Mouse (Mus musculus) hindbrain, postnatal 0 days (tissue): Measurements from ENCODE around the gene Flii. TPM values are rescaled to one million over a fixed set of nuclear protein-coding genes. Genes with fewer than 3 reads are reported as not detected.

Experiments used
- ATAC-seq: fragments of 200-750 bp; cut with Nextera tagmentation; 2 replicates; pipeline ENCODE4 v1.8.0; 2017; ENCODE audit warnings: mild to moderate bottlenecking, moderate TSS enrichment, moderate library complexity
- DNase-seq: peaks from one replicate; pipeline ENCODE4 v3.0.0-alpha.2; 2015; ENCODE audit warnings: low spot score
- H3K27ac ChIP-seq: fragments of 300-500 bp; sonication (generic); 2 replicates; pipeline ENCODE4 v1.5.1; 2014; ENCODE audit warnings: mild to moderate bottlenecking
- H3K27me3 ChIP-seq: fragments of 300-500 bp; sonication (generic); 2 replicates; pipeline ENCODE4 v1.6.1; 2014; ENCODE audit warnings: low read length, mixed read lengths; ENCODE audit not compliant: insufficient read depth
- H3K36me3 ChIP-seq: fragments of 300-500 bp; sonication (generic); 2 replicates; pipeline ENCODE4 v1.6.1; 2014; ENCODE audit warnings: low read length, mixed read lengths; ENCODE audit not compliant: insufficient read depth
- H3K4me1 ChIP-seq: fragments of 300-500 bp; sonication (generic); 2 replicates; pipeline ENCODE4 v1.6.1; 2014; ENCODE audit warnings: antibody characterized with exemption, low read length, mixed read lengths; ENCODE audit not compliant: insufficient read depth
- H3K4me2 ChIP-seq: fragments of 300-500 bp; sonication (generic); 2 replicates; pipeline ENCODE4 v1.6.1; 2014; ENCODE audit warnings: low read depth, mild to moderate bottlenecking, low read length, moderate library complexity, mixed read lengths
- H3K4me3 ChIP-seq: fragments of 300-500 bp; sonication (generic); 2 replicates; pipeline ENCODE4 v1.5.1; 2014; ENCODE audit warnings: low read length
- H3K9ac ChIP-seq: fragments of 300-500 bp; sonication (generic); replicated peaks from 2 replicates; pipeline ENCODE4 v1.6.1; 2014; ENCODE audit warnings: mild to moderate bottlenecking, low read length, moderate library complexity, mixed read lengths
- H3K9me3 ChIP-seq: fragments of 300-500 bp; sonication (generic); 2 replicates; pipeline ENCODE4 v1.6.1; 2016; ENCODE audit warnings: low read length, mixed read lengths
- CTCF ChIP-seq: IDR thresholded peaks from 2 replicates; pipeline ENCODE4 v1.5.1; 2016; ENCODE audit warnings: antibody characterized with exemption, control low read depth, low read depth
- WGBS: fragments of 180-500 bp; shearing (Covaris S2); extraction: QIAGEN DNeasy Blood & Tissue Kit; methylation state at CpG from one replicate; pipeline ENCODE4 v1.1.7; 2014; 5-methylcytosine and 5-hydroxymethylcytosine counted together
- microRNA-seq, 2 experiments: library from miRNA; unstranded; fragments of <30 nt; microRNA quantifications; one replicate each; pipeline ENCODE4; 2016
- polyA plus RNA-seq: library from polyadenylated mRNA; unstranded; fragments of >200 nt; fragmentation: Nextera tagmentation; extraction: Ambion mirVana; gene quantifications from 2 replicates; pipeline ENCODE4 v1.2.1, GENCODE M21; 2015
- total RNA-seq: library from RNA; depleted of rRNA; stranded (reverse); fragments of >200 nt; gene quantifications from 2 replicates; pipeline ENCODE4 v1.2.3, GENCODE M21; 2014; rRNA removed

The Flii gene
- total and polyA plus RNA-seq, 2 experiments from 2014 or later = 39.9 to 112 TPM

DNA sequence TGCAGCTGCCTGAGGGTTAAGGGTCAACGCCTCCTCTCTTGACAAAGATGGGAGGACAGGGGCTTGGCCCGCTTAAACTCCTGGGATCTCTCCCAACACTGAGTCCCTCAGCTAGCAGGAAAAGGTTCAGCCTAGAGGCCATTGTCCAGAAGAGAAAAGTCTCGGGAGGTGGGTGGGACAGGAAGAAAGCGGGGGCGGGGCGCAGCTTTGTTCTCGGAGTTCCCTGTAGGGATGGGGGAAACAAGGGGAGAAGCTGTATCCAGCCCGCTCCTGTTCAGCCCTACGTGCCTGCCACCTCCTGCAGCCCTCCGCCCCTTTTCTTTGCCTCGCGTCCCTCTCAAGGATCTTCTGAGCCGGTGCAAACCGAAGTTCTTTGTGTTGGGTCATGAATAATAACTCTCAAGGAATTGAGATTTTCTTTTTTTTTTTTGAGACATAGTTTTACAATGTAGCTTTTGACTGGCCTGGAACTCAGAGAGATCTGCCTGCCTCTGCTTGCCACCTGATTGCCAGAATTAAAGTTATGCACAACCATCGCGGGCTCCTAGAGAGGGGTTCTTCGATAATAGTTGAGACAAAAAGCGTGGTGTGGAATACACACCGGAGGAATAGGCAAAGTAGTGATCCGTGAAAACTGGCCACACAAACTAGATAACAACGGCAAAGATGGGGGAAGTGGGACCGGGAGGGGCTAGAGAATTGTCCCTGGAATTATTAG lies 28.1 kb downstream of the Flii start:
- H3K27ac ChIP-seq = peak overlapping the region; percentile 76
- H3K4me2 ChIP-seq = peak overlapping the region; percentile 92
- H3K4me3 ChIP-seq = peak overlapping the region; percentile 78
- ATAC-seq = peak; percentile 41
- peaks cover 23% of the 10 kb centered on the region; the same call in 1 of the 2 replicates for H3K4me1 ChIP-seq
- peak overlapping the region; percentile 78; the same call in 1 of the 2 replicates for H3K9ac ChIP-seq
- 0 out of 2 replicates have a peak, but pooled peaks cover 4% of the 10 kb centered on the region for H3K36me3 ChIP-seq
- no peaks in the 10 kb centered on the region for H3K9me3 ChIP-seq
- WGBS = under 1% methylated on average over 22 of the region's 22 CpGs
- 0 out of 2 replicates have a peak, but pooled peaks have one; percentile 13 for TF ChIP-seq CTCF
- peak; percentile 58 for DNase-seq
- no peaks in the 10 kb centered on the region for H3K27me3 ChIP-seq

DNA sequence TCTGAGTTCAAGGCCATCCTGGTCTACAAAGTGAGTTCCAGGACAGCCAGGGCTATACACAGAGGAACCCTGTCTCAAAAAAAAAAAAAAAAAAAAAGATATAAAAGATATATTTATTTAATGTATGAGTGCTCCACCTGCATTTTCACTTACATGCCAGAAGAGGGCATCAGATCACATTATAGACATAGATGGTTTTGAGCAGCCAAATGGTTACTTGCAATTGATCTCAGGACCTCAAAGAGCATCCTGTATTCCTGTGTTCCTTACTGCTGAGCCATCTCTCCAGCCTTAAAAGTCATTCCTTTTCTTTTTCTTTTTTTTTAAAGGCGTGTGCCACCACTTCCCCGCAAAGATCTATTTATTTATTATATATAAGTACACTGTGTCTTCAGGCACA lies 29.5 kb downstream of the Flii start:
- 61% methylated on average over 2 of the region's 2 CpGs for WGBS
- no peak overlapping the region for H3K4me2 ChIP-seq
- peaks cover 15% of the 10 kb centered on the region; the same call in 1 of the 2 replicates for H3K4me1 ChIP-seq
- H3K36me3 ChIP-seq = no peaks in the 10 kb centered on the region
- H3K9me3 ChIP-seq = no peaks in the 10 kb centered on the region
- DNase-seq = peak; percentile 55
- H3K9ac ChIP-seq = no peak overlapping the region
- no peak for ATAC-seq
- H3K27ac ChIP-seq = 0 out of 2 replicates have a peak overlapping the region, but pooled peaks have one; percentile 76
- peak; percentile 56 for TF ChIP-seq CTCF
- no peaks in the 10 kb centered on the region for H3K27me3 ChIP-seq
- no peak overlapping the region for H3K4me3 ChIP-seq

DNA sequence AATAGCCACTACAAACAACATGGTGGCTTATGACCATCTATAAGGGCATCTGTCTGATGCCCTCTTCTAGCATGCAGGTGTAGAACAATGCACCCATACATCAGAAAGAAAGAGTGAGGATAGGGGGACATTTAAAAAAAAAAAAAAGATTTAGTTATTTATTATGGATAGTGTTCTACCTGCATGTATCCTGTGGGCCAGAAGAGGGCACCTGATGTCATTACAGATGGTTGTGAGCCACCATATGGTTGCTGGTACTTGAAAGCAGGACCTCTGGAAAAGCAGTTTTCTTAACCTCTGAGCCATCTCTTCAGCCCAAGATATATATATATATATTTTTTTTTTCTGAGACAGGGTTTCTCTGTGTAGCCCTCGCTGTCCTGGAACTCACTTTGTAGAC lies 30.9 kb downstream of the Flii start:
- no peak overlapping the region for H3K27ac ChIP-seq
- H3K4me3 ChIP-seq = no peak overlapping the region
- no peak overlapping the region for H3K4me2 ChIP-seq
- DNase-seq (no peak), ATAC-seq (no peak)
- H3K4me1 ChIP-seq = peaks cover 14% of the 10 kb centered on the region; the same call in 1 of the 2 replicates
- H3K9ac ChIP-seq = no peak overlapping the region
- WGBS = 68% methylated on average over 1 of the region's 1 CpGs
- H3K27me3 ChIP-seq = no peaks in the 10 kb centered on the region
- no peaks in the 10 kb centered on the region for H3K36me3 ChIP-seq
- no peaks in the 10 kb centered on the region for H3K9me3 ChIP-seq
- TF ChIP-seq CTCF = no peak

Small RNAs within 50 kb of the gene (microRNA-seq; reads per million reads assigned to microRNA genes)
- 0.72 to 1.2 reads per million in 2 experiments for gene Mir5100

Other genes starting within 250 kb of the Flii start
- 34.1 and 42.4 TPM in 2 replicates for gene Alkbh5, start 190.9 kb downstream of the Flii start, total RNA-seq
- gene Alkbh5, start 190.9 kb downstream of the Flii start, polyA plus RNA-seq = 23.1 and 23.6 TPM in 2 replicates
- gene Llgl1, start 27.5 kb downstream of the Flii start, total RNA-seq = 60.2 and 75.5 TPM in 2 replicates
- 35.2 and 36.7 TPM in 2 replicates for gene Llgl1, start 27.5 kb downstream of the Flii start, polyA plus RNA-seq
- 38.0 and 40.6 TPM in 2 replicates for gene Mief2, start 1.1 kb upstream of the Flii start, total RNA-seq
- 24.8 and 26.0 TPM in 2 replicates for gene Mief2, start 1.1 kb upstream of the Flii start, polyA plus RNA-seq
- gene Top3a, start 50.1 kb upstream of the Flii start, total RNA-seq = 10.5 and 11.0 TPM in 2 replicates
- 3.9 and 4.6 TPM in 2 replicates for gene Top3a, start 50.1 kb upstream of the Flii start, polyA plus RNA-seq
- gene Smcr8, start 50.3 kb upstream of the Flii start, total RNA-seq = 14.6 and 15.2 TPM in 2 replicates
- 3.1 TPM in 2 replicates for gene Smcr8, start 50.3 kb upstream of the Flii start, polyA plus RNA-seq
- gene Shmt1, start 84.5 kb upstream of the Flii start, total RNA-seq = 11.9 and 14.4 TPM in 2 replicates
- 7.8 and 10.9 TPM in 2 replicates for gene Shmt1, start 84.5 kb upstream of the Flii start, polyA plus RNA-seq
- 29.8 and 30.7 TPM in 2 replicates for gene Dhrs7b, start 103.4 kb upstream of the Flii start, total RNA-seq
- gene Dhrs7b, start 103.4 kb upstream of the Flii start, polyA plus RNA-seq = 38.2 and 38.5 TPM in 2 replicates
- 34.6 and 72.0 TPM in 2 replicates for gene Tmem11, start 152.0 kb upstream of the Flii start, total RNA-seq
- gene Tmem11, start 152.0 kb upstream of the Flii start, polyA plus RNA-seq = 52.1 and 57.1 TPM in 2 replicates
- 36.8 and 38.7 TPM in 2 replicates for gene Natd1, start 187.5 kb upstream of the Flii start, total RNA-seq
- 15.2 and 16.0 TPM in 2 replicates for gene Natd1, start 187.5 kb upstream of the Flii start, polyA plus RNA-seq
- gene Map2k3, start 204.8 kb upstream of the Flii start, total RNA-seq = 15.0 and 22.2 TPM in 2 replicates
- gene Map2k3, start 204.8 kb upstream of the Flii start, polyA plus RNA-seq = 23.6 and 25.3 TPM in 2 replicates